Mouse (Mus musculus): ENCODE results near the gene Sorcs1. TPM values are rescaled to one million over a fixed set of nuclear protein-coding genes. Genes with fewer than 3 reads are reported as not detected.

The Sorcs1 gene
- total RNA-seq (2021) = under 1 TPM; 0.22 to 0.25 TPM

DNA sequence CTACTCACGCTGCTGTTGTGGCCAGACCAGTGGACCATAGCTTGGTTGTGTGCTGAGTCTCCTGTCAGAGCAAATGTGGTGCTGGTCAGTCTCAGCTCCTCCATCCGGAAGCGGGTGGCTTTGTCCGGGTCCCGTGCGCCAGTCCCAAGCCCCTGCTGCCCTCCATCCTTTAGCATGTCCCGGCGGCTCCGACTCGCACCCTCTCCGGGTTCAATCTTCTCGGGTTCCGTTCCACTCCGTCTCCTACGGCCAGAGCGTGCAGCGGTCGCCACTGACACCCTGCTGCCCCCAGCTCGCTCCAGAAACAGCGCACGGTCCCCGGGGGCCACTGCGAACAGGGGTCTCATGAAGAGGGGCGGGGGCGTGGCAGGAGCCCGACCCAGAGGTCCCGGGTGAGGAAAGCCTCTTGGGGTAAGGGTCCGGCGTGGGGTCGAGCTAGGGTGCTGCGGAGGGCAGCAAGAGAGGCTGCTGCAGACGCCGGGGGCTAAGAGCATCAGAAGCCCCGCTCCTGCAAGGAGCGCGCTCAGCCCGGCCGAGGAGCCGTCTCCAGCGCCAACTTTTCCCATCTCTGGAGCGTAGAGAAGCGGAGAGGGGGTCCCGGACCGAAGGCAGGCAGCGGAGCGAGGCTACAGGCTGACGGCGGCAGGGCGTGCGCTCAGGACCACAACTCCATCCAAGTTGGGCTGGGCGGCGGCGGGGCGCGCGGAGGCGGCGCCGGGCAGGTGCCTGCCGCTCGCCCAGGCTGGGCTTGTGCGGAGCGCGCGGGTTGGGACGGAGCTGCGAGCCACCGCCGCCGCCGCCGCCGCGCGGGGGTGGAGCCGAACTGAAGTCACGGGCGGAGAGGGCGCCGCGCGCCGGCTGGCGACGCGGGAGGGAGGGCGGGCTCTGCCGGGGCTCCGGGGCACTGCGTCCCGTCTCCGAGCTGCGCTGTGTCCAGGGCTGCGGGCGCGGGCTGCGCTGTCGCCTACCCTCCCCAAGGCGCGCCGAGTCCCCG, at the start of gene Sorcs1:
Gene Sorcs1, minus strand, starts transcription at position 744 of the 994 bp plus-strand sequence.
- peak; percentile 27 to 28 for DNase-seq
- intact Hi-C loops (cut with DNase I) = no loop called here

DNA sequence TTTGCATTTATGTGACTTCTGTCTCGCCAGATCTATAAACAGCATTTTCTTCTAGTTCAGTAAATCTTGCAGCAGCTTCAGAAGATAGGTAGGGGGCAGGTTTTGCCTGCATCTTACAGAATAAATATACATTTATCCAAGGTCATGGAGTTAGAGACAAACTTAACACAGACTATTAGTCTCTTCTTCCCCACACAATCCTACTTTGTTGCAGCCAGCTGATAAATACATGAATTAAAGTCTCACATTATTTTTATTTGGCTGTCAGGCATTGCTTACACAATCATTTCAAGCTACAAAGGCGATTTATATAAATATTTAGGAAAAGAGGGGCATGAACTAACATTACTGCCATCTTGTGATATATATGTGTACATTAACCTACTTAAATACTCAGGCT, 4.8 kb upstream of the Sorcs1 start:
- intact Hi-C loops (cut with DNase I) = no loop called here
- DNase-seq = no peak

DNA sequence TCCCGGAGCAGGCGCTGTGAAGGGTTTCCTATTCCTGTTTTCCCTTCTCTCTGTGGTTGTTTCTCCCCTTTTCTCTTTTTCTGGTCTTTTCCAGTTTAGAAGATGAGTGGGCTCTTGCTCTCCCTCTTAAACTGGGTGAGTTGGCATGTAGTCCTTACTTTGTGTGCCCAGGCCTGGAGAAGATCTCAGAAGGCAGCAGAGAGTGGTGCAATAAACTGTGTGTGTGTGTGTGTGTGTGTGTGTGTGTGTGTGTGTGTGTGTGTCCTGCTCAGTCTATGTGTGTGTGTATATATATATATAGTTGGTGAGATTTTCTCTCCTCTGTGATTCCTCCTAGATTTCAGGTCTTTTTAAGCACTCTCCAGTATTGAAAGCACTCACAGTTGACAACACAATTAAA, 500 bp upstream of the Sorcs1 start:
- intact Hi-C loops (cut with DNase I) = no loop called here
- no peak for DNase-seq

DNA sequence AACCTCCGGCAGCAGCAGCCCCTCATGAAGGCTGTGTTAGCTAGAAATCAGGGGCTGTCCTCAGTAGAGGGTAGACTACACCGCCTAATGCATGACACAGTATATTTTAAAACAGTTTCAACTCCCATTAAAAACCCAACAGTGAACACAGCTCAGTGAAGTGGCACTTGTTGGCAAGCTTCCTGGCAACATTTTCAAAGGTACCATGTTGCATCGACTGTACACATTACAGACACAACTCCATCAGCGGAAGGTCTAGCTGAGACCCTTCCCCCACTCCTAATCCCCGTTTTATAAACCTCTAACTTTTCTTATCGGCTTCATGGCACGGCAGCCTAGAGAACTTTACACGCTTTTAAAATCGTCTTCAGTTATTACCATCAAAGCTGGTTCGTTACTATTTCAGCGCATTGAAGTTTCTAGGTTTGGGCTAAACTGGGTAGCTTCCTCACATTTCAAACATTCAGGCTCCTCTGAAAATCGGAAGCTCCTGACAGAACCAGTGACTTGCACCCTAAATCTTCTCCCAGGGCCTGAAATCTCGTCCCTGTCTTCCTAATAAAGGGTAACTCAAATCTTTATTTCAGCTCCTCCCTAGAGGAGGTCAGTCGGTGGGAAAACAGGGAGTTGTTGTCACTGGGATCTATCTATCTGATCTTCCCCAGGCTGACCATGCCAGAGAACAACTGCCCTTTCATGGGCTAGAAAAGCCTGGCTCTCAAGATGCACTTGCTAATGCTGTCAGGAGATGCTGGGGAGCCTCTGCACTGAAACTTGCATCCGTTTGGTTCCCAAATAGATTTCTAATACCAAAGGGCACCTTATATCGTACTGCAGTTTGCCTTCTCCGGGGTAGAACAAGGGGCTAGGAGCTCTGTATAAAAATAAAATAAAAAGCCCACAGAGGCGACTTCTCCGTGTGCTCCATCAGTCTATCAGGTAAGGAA, 1.6 kb downstream of the Sorcs1 start:
- DNase-seq = no peak
- intact Hi-C loops (cut with DNase I) = no loop called here

DNA sequence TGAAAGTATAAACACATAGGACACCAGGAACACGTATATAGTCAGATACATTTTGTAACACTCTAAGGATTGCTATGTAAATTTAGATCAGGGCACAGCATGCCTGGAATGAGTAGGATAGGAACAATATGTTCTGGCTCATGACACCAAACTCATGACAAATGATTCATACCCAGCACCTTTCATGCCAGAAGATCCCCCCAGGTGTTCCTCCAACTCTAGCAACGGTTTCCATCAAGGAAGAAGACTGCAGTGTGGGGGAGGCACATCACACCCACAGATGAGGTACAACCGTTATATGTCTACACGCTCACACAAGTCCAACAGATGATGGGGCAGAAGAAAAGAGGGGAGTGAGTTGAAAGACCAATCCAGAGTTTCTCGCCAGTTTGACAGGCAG, 3.5 kb downstream of the Sorcs1 start:
- DNase-seq = no peak
- intact Hi-C loops (cut with DNase I) = no loop called here

- no peak for DNase-seq
- intact Hi-C loops (cut with DNase I) = no loop called here
Measured at GRCm38 (mm10) chr19:50667516-50667915, 10.9 kb downstream of the Sorcs1 start.

DNA sequence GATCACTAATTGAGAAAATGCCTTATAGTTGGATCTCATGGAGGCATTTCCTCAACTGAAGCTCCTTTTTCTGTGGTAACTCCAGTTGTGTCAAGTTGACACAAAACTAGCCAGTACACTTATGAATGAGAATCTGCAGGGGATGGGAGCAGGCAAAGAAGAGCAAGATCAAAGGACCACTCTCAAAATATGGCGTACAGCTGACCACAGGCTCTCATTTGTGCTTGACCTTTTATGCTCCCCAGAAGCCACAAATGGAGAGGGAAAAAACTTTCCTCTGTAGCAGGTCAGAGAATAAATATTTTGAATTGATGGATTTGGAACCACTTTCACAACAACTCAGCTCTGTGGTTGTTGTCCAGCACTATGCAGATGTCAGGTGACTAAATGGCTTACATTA, 14.1 kb downstream of the Sorcs1 start:
- DNase-seq = no peak

GRCm38 (mm10) chr19:50659144-50659543, 19.3 kb downstream of the Sorcs1 start:
- intact Hi-C loops (cut with DNase I) = no loop called here
- DNase-seq = no peak

More for the DNA sequence above, 14.1 kb downstream of the Sorcs1 start:
- intact Hi-C loops (cut with DNase I) = no loop called here

DNA sequence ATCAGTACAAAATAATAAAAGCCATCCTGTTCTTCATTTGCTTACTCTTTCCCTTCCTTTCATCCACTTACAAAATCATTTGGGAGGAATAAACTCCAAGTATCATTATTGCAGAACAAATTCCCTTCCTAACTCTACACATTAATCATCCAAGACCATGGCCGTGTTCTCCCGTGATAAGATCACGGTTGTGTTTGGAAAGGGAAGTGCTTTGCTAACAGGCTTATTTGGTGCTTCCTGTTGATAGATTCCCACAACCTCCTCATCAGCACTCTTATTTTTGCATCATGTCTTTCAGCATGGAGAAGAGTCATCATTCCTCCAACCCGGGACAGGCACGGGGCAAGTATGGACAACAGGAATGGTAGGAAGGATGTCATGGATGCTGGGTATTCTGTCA, 25.7 kb downstream of the Sorcs1 start:
- no peak for DNase-seq

DNA sequence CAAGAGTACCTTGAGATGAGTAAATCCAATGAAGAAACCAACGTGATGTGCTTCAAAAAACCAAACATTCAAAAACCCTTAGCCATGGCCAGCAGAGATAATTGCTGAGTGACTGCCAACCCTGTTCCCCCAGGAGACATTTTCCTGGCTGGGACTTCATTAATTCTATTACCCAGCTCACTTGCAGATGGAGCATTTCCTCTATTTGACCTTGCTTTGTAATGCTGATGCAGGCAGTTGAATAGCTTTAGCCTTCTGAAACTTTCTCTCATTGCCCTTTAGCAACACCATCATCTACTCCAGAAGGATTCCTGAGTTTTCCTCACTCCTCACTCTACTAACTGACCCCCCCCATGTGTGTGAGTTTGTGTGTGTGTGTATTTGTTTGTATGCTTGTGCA, 34.6 kb downstream of the Sorcs1 start:
- intact Hi-C loops (cut with DNase I) = no loop called here
- peak; percentile 4 to 5 for DNase-seq

More for the DNA sequence above, 25.7 kb downstream of the Sorcs1 start:
- intact Hi-C loops (cut with DNase I) = no loop called here

- DNase-seq = no peak
- intact Hi-C loops (cut with DNase I) = no loop called here
Measured at GRCm38 (mm10) chr19:50642121-50642520, 36.3 kb downstream of the Sorcs1 start.

DNA sequence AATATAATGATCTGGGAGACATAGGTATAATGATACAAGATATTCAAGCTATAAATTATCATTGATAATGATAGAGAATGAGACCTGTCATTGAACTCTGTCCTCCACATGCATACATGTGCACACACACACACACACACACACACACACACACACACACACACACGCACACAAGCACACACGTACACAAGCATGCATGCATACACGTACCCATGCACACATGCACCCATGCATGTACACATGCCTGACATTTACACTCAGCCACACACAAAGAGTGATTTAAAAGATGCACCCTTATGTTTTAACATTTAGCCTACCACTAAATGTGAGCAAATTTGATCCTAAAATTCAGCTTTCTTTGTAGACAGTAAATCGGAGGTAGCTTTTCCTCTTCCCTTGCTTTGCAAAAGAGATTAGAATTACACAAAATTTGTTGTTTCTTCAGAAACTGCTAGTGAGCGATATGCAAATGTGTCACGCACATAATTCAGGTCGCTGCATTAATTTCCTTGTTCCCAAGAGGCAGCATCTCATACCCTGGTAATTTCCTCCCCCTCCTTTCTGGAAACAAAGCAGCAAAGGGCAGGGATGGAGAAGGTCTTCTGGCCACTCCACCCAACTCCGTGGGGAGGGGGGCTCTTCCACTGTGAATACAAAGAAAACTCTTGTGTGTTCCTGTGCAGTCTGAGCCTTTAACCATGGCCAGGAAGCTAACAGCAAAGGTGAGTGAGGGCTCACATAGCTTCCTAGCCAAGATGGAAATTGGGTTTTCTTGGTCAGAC, 38.0 kb downstream of the Sorcs1 start:
- intact Hi-C loops (cut with DNase I) = no loop called here

DNA sequence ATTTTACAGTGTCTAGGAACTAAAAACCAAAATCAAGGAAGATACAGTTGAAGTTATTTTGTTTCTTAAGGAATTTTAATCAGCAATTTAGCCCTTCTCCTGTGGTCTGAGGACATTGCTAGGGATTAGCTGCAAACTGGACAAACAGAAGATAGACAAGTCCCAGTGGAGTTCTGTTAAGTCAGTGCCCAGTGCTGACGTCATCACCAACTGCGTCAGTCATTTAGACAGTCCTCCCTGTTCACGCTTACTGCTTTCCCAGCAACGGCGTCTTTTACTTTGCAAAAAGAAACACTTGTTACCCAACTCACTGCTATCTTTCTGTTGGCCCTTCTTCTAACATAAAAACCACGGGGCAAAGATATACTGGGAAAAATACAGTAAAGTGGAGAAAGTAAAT, 40.3 kb downstream of the Sorcs1 start:
- peak; percentile 10 to 26 for DNase-seq

More for the DNA sequence above, 38.0 kb downstream of the Sorcs1 start:
- DNase-seq = no peak

GRCm38 (mm10) chr19:50614013-50614412, 64.4 kb downstream of the Sorcs1 start:
- no peak for DNase-seq
- intact Hi-C loops (cut with DNase I) = no loop called here

More for the DNA sequence above, 40.3 kb downstream of the Sorcs1 start:
- intact Hi-C loops (cut with DNase I) = no loop called here

DNA sequence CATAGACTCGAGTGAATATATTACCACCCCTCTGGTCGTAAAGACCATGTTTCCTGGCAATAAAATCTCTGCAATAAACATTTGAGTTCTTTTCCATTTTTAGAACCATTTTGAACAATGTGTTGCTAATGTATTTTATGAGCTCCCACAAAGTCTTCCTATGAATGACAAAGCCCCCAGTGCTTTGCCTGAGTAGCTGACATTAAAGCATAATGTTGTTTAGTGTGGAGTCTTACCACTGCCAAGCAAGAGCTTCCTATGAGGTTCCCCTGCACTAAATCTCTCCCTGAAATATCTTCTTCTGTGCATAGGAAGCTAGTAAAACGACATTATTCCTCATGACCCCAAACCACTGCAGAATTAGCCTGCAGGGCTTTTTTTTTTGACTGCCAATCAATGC, 66.8 kb downstream of the Sorcs1 start:
- no peak for DNase-seq

GRCm38 (mm10) chr19:50603882-50604281, 74.6 kb downstream of the Sorcs1 start:
- DNase-seq = no peak

More for the DNA sequence above, 66.8 kb downstream of the Sorcs1 start:
- intact Hi-C loops (cut with DNase I) = no loop called here

DNA sequence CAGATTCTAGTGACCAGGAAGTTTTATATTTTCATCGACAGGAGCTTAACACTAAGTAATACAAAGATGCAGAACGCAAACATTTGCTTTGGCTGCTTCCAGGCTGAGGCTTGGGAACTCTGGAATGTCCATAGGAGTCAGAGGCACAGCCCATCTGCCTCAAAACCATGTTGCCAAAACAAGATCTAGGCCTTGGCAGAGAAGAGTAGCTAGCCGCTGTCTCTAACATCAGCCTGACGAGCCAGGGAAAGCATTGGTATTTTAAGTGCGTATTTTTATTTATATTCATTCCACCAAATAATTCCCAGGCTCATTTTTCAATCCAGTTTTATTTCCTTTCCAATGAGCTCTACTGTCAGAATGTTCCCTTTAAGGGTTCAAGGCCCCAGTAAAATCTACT, 75.1 kb downstream of the Sorcs1 start:
- no peak for DNase-seq
- intact Hi-C loops (cut with DNase I) = no loop called here

More at GRCm38 (mm10) chr19:50603882-50604281, 74.6 kb downstream of the Sorcs1 start:
- intact Hi-C loops (cut with DNase I) = no loop called here

- intact Hi-C loops (cut with DNase I) = no loop called here
- DNase-seq = no peak
Measured at GRCm38 (mm10) chr19:50597300-50597699, 81.1 kb downstream of the Sorcs1 start.

DNA sequence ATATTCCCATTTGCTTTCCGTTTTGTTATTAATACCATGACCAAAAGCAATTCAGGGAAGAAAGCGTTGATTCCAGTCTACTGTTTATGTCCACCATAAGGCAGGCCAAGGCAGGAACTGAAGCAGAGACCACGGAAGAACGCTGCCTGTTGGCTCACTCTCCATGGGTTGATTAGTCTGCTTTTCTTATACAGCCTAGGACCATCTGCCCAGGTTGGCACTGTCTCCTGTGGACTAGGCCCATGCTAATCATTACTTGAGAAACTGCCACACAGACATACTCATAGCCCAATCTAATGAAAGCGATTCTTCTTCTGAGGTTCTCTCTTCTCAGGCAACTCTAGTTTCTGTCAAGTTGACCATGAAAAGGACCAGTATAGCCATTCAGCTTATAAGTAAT, 92.3 kb downstream of the Sorcs1 start:
- no peak for DNase-seq
- intact Hi-C loops (cut with DNase I) = no loop called here

DNA sequence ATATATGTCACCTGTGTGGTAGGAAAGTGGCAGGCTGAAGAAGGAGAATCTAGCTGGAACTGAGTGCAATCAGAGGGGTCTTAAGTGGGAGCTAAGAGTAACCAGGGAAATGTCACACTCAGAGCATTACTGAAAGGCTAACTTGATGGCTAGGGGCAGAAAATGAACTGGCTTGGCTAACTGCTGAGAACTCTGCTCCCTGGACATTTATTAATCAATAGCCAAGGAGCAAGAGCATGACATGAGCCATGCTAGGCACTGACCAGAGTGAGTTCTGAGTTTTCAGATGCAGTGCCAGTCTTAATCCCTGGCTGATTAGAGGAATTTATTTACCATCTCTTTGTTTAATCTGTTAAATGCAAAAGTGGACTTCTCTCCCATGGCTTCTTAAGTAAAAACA, 95.5 kb downstream of the Sorcs1 start:
- DNase-seq = no peak
- intact Hi-C loops (cut with DNase I) = no loop called here

All from heart, postnatal 36 days (tissue).